Mouse (Mus musculus) testis, adult 2 months (tissue): Measurements from ENCODE around the gene Gramd4. TPM values are rescaled to one million over a fixed set of nuclear protein-coding genes. Genes with fewer than 3 reads are reported as not detected.
A peak's percentile ranks its signal among the peaks of the same experiment; 100 is the strongest.
"Not testable (repeated sequence)": the region's sequence is repeated elsewhere in the genome, so short reads cannot be mapped to it uniquely, and the experiment has no call there.

Experiments
- H3K27ac ChIP-seq: fragments of 200-500 bp; 2 replicates; pipeline ENCODE4 v1.5.1; 2012; ENCODE audit warnings: low read depth, low read length; ENCODE audit not compliant: control insufficient read depth, insufficient read depth
- H3K27me3 ChIP-seq: fragments of 200-500 bp; 2 replicates; pipeline ENCODE4 v1.6.1; 2012; ENCODE audit warnings: mild to moderate bottlenecking, low read length, moderate library complexity; ENCODE audit not compliant: control insufficient read depth, insufficient read depth
- H3K36me3 ChIP-seq: fragments of 200-500 bp; 2 replicates; pipeline ENCODE4 v1.6.1; 2012; ENCODE audit warnings: mild to moderate bottlenecking, low read length; ENCODE audit not compliant: control insufficient read depth, insufficient read depth
- H3K4me1 ChIP-seq: fragments of 200-500 bp; 2 replicates; pipeline ENCODE4 v1.6.1; 2012; ENCODE audit warnings: low read length; ENCODE audit not compliant: control insufficient read depth, insufficient read depth
- H3K4me3 ChIP-seq: fragments of 200-500 bp; 2 replicates; pipeline ENCODE4 v1.5.1; 2012; ENCODE audit warnings: low read depth, mild to moderate bottlenecking, low read length, moderate library complexity, mixed read lengths; ENCODE audit not compliant: control insufficient read depth
- CTCF ChIP-seq: fragments of 200-500 bp; IDR thresholded peaks from 2 replicates; pipeline ENCODE4 v1.5.1; 2012; ENCODE audit warnings: low read depth, mild to moderate bottlenecking, inconsistent platforms, low read length, moderate library complexity; ENCODE audit not compliant: control insufficient read depth, insufficient read depth, insufficient replicate concordance
- POLR2A ChIP-seq: fragments of 200-500 bp; IDR thresholded peaks from 2 replicates; pipeline ENCODE4 v1.6.1; 2012; ENCODE audit warnings: low read depth, mild to moderate bottlenecking, inconsistent platforms, low read length, moderate library complexity; ENCODE audit not compliant: control insufficient read depth
- polyA plus RNA-seq: library from polyadenylated mRNA; depleted of rRNA; stranded (reverse); fragments of >200 nt; gene quantifications from 2 replicates; pipeline ENCODE4 v1.2.3, GENCODE M21; 2012

Gramd4 gene
- polyA plus RNA-seq, 1 experiment: 1.6 TPM

DNA sequence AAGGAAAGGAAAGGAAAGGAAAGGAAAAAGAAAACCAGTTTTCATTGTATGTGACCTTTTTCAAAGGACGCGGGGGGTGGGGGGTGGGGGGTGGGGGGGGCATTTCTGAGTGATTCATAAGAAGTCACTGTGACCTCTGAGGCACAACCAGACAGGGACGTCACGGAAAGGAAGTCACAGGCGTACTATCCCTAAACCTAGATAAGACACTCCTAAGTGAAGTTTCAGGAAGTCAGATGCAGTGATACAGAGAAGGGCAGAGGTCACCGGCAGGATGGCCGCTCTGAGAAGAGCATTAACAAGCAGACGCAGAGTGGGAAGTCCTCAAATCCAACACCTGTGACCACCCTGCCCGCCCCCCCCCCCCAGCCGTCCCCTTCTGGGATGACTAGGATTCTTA is 103.4 kb downstream of the Gramd4 start:
- no peak for TF ChIP-seq POLR2A
- no peak for TF ChIP-seq CTCF
- Histone ChIP-seq H3K4me1 (peaks cover 5% of the 10 kb centered on the region), H3K27me3 (no peaks in the 10 kb centered on the region)

GRCm38 (mm10) chr15:86161800-86162199 is 104.3 kb downstream of the Gramd4 start:
- H3K4me1 ChIP-seq: peaks cover 10% of the 10 kb centered on the region
- peak; percentile 75; the same call in 1 of the 2 replicates for TF ChIP-seq CTCF
- H3K27me3 ChIP-seq: not testable (repeated sequence)

More for the DNA sequence above, 103.4 kb downstream of the Gramd4 start:
- Histone ChIP-seq H3K27ac (no peak overlapping the region), H3K36me3 (peaks cover 2% of the 10 kb centered on the region; the same call in 1 of the 2 replicates), H3K4me3 (no peak overlapping the region)

GRCm38 (mm10) chr15:86164718-86165345 is 107.3 kb downstream of the Gramd4 start:
- Histone ChIP-seq H3K27me3 (no peaks in the 10 kb centered on the region), H3K27ac (peak overlapping the region; percentile 33), H3K36me3 (peaks cover 2% of the 10 kb centered on the region; the same call in 1 of the 2 replicates), H3K4me1 (peaks cover 12% of the 10 kb centered on the region), H3K4me3 (peak overlapping the region; percentile 61)
- TF ChIP-seq CTCF (no peak), POLR2A (no peak)

More at GRCm38 (mm10) chr15:86161800-86162199, 104.3 kb downstream of the Gramd4 start:
- not testable (repeated sequence) for H3K36me3 ChIP-seq, H3K4me3 ChIP-seq, H3K27ac ChIP-seq

DNA sequence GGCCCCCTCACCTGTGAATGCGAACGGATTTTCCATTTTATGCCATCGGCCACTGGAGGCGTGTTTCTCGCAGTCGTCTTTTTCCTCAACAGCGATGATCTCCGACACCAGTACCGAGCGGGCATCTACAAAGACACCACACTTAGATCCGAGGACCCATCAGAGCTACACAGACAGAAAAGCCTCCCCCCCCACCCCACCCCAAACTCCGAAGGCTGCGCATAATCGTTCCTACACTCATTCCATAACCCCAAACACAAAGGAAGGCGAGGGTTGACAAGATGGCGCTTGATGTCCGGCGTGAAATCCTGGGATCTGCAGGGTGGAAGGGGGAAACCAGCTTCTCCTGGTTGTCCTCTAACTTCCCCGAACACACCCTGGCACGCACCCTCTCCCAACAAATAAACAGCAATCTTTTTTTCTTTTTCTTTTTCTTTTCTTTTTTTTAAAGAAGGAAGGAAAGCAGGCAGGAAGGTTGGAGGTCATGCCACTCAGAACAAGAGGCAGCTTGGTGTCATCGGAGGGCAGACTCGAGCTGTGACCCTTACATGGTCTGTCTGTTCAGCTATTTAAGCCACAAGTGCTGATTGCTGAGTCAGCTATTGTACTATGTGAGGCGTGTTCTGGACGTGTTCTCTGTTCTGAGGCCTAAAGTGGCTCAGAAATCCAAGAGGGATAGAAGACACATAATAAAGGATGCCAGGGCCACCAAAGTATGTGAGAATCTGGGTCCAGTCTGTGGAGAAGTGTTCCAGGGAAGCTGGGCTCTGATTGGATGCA is 108.5 kb downstream of the Gramd4 start:
- Histone ChIP-seq H3K4me1 (peaks cover 12% of the 10 kb centered on the region), H3K27ac (peak overlapping the region; percentile 44; the same call in 1 of the 2 replicates), H3K4me3 (peak overlapping the region; percentile 56), H3K36me3 (peaks cover 2% of the 10 kb centered on the region; the same call in 1 of the 2 replicates), H3K27me3 (no peaks in the 10 kb centered on the region)
- TF ChIP-seq CTCF (no peak), POLR2A (no peak)

DNA sequence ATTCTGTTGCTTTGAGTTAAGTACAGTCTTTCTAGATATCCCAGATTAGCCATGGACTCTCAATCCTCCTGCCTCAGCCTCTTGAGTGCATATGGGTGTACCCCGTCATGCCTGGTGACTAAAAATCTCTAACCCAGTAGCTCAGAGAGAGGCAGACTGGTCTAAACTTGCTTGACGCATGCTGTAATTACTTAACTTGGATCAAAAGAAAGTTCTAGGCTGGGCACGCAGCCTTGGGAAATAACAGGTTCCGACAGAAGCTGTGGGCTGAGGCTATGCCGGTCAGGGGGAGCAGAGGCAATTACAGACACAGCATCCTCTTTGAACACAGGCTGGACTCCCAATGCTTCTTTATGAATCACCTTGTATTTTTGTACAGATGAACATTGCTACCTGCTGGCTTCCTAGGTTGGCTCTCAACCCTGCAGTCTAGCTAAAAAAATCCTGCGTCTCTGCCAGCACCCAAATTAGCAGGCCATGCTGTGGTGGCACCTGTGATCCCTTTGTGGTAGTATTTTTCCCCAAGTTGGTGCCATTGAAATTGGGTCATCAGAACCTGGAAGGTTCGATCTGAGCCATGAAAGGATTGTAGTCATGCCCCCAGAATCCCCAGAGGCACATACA is 109.6 kb downstream of the Gramd4 start:
- Histone ChIP-seq H3K36me3 (peaks cover 2% of the 10 kb centered on the region; the same call in 1 of the 2 replicates), H3K4me3 (no peak overlapping the region), H3K27ac (no peak overlapping the region), H3K4me1 (peaks cover 12% of the 10 kb centered on the region), H3K27me3 (no peaks in the 10 kb centered on the region)
- no peak for TF ChIP-seq POLR2A
- TF ChIP-seq CTCF: no peak

- Histone ChIP-seq H3K27ac (peak overlapping the region; percentile 55), H3K27me3 (no peaks in the 10 kb centered on the region)
Observed at GRCm38 (mm10) chr15:86167787-86168504, 110.5 kb downstream of the Gramd4 start.

More at GRCm38 (mm10) chr15:86167787-86168504, 110.5 kb downstream of the Gramd4 start:
- peaks cover 15% of the 10 kb centered on the region for H3K4me1 ChIP-seq
- TF ChIP-seq POLR2A (no peak), CTCF (no peak)
- H3K4me3 ChIP-seq: no peak overlapping the region
- peaks cover 2% of the 10 kb centered on the region; the same call in 1 of the 2 replicates for H3K36me3 ChIP-seq
